8 mouse cellular contexts compared by ENCODE assay signal in the genomic region with DNA sequence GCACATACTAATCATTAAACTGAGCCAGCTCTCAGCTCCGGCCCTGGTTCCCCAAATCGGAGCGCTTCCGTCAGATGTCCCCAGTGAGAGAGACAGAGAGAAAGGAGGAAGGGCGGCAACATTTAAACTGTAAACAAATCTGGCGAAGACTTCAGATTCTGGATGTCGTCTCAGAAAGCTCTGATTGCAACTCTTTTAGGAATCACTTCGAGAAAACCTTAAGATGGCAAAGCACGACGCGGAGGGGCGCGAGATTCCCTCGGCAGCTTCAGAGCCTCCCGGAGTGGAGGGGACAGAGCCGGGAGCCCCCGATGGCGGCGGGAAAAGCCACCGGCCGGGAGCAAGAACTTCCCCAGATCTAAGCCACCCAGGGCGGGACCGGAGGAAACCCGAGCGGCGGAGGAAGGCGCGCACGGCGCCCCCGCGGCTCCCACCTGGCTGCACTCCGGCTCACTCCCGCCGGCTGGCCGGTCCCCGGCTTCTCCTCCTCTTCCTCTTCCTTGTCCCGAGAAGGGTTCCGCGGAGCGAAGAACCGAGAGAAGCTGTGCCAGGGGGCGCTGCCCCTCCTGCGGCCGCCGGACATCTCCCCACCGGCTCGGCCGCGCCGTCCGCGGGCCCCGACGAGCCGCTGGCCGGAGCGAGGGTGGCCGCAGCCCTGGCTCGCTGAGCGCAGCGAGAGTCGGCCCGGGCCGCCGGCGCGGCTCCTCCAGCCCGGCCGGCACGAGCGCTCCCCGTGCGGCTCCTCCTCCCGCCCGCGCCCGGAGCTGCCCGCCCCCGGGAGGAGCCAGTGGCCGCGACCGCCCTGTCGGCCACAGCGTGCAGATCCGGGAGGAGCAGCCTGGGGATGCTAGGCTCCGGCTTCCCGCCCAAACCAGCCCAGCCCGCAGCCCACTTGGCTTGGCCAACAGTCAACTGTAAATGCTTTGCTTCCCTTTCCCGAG. TPM values are rescaled to one million over a fixed set of nuclear protein-coding genes. Genes with fewer than 3 reads are reported as not detected.
DNase-seq lines count a peak whose midpoint lies in the region; ATAC-seq and TF ChIP-seq lines count a peak whose summit lies in the region.

TSS of gene Crybg3 (minus strand) at position 669 of the 941 bp plus-strand sequence.

- H3K4me3 ChIP-seq in ES-E14 (ENCODE audit: insufficient read depth in 1 of 2, low read depth in 1 of 2, low read length in 2 of 2, poor library complexity in 1 of 2, severe bottlenecking in 1 of 2), result peak within 1 kb of the TSS; percentile 70 to 94
- peak within 1 kb of the TSS; percentile 88 for H3K4me3 ChIP-seq in lung, embryonic 15.5 days
- H3K4me3 ChIP-seq in neural tube, embryonic 15.5 days (replicated peaks), result peak within 1 kb of the TSS; percentile 65

- peaks cover 0 to 3% of the 10 kb centered on the region in 2 experiments; a peak in 1 of 4 replicates for H3K4me1 ChIP-seq in ES-E14 (ENCODE audit: control insufficient read depth in 2 of 2, insufficient read depth in 2 of 2, low read length in 2 of 2, poor library complexity in 1 of 2)
- H3K4me1 ChIP-seq in lung, embryonic 15.5 days, result peaks cover 9% of the 10 kb centered on the region
- peaks cover 28% of the 10 kb centered on the region for H3K4me1 ChIP-seq in neural tube, embryonic 15.5 days

- peak; percentile 79 to 80 for ATAC-seq in hematopoietic stem cell, adult 5-6 weeks (replicated peaks in 1 of 2; ENCODE audit: insufficient read depth in 1 of 2, low FRiP score in 2 of 2, low TSS enrichment in 1 of 2, low read depth in 1 of 2, poor library complexity in 2 of 2, severe bottlenecking in 2 of 2)
- peak; percentile 98 for ATAC-seq in lung, embryonic 15.5 days (ENCODE audit: borderline replicate concordance, extremely low read depth, low FRiP score, low TSS enrichment)
- peak; percentile 84 for ATAC-seq in neural tube, embryonic 15.5 days (ENCODE audit: low FRiP score)

- under 1% methylated on average over 64 of the region's 90 CpGs for WGBS in lung, embryonic 15.5 days
- under 1% methylated on average over 83 of the region's 90 CpGs for WGBS in neural tube, embryonic 15.5 days

- in situ Hi-C loops in ES-E14 (cut with MboI; ENCODE audit: low sequenced_read_pairs in 2 of 2, unreplicated experiment in 2 of 2), result no loop called here

- no peaks in the 10 kb centered on the region for H3K9me3 ChIP-seq in ES-E14 (ENCODE audit: control insufficient read depth, insufficient read depth, low read depth, low read length)
- no peaks in the 10 kb centered on the region for H3K9me3 ChIP-seq in lung, embryonic 15.5 days
- H3K9me3 ChIP-seq in neural tube, embryonic 15.5 days (replicated peaks), result no peaks in the 10 kb centered on the region

- no peaks in the 10 kb centered on the region for H3K27me3 ChIP-seq in lung, embryonic 15.5 days
- H3K27me3 ChIP-seq in neural tube, embryonic 15.5 days (replicated peaks), result 0 out of 2 replicates have a peak, but pooled peaks cover 5% of the 10 kb centered on the region

- peak within 1 kb of the TSS; percentile 71 for H3K9ac ChIP-seq in ES-E14 (ENCODE audit: insufficient read depth, low read depth, low read length, poor library complexity, severe bottlenecking)
- peak within 1 kb of the TSS; percentile 88 for H3K9ac ChIP-seq in lung, embryonic 15.5 days
- peak within 1 kb of the TSS; percentile 66 for H3K9ac ChIP-seq in neural tube, embryonic 15.5 days (replicated peaks)

- no peaks in the 10 kb centered on the region for H3K36me3 ChIP-seq in ES-E14 (ENCODE audit: control insufficient read depth, insufficient read depth, low read length, poor library complexity, severe bottlenecking)
- H3K36me3 ChIP-seq in lung, embryonic 15.5 days, result no peaks in the 10 kb centered on the region
- no peaks in the 10 kb centered on the region for H3K36me3 ChIP-seq in neural tube, embryonic 15.5 days

- H3K4me2 ChIP-seq in lung, embryonic 15.5 days, result peak within 1 kb of the TSS; percentile 64
- H3K4me2 ChIP-seq in neural tube, embryonic 15.5 days, result peak within 1 kb of the TSS; percentile 88

- DNase-seq in ES-E14 (ENCODE audit: low read depth, low spot score), result no peak
- peak; percentile 59 to 79 for DNase-seq in cerebellum, adult 18-20 months
- DNase-seq in forelimb bud, embryonic 11.5 days (ENCODE audit: low read depth, low spot score), result peak; percentile 63
- peak; percentile 41 for DNase-seq in layer of hippocampus, adult 9-11 months
- peak; percentile 84 for DNase-seq in testis, postnatal 14 days (ENCODE audit: low spot score)

- H3K27ac ChIP-seq in ES-E14 (ENCODE audit: insufficient read depth, low read depth, low read length, poor library complexity, severe bottlenecking), result no peak within 1 kb of the TSS; the same call in 1 of the 2 replicates
- peak within 1 kb of the TSS; percentile 92 for H3K27ac ChIP-seq in lung, embryonic 15.5 days
- peak within 1 kb of the TSS; percentile 65 for H3K27ac ChIP-seq in neural tube, embryonic 15.5 days (replicated peaks)

TF ChIP-seq in ES-E14, 5 proteins besides CTCF, POLR2A, EP300 and RAD21:
- TF ChIP-seq ZC3H11A (IDR thresholded peaks at IDR 0.05; ENCODE audit: borderline replicate concordance, low read depth, low read length) (no peak; the same call in 1 of the 2 replicates), CHD2 (IDR thresholded peaks at IDR 0.05; ENCODE audit: low read depth, low read length) (no peak), MAFK (IDR thresholded peaks at IDR 0.05; ENCODE audit: insufficient read depth, low read depth, low read length) (no peak), HCFC1 (IDR thresholded peaks at IDR 0.05; ENCODE audit: borderline replicate concordance, insufficient read depth, low read length) (no peak)
TF ChIP-seq in ES-E14: peak in this region for 0.

RNA-seq across cellular contexts. Expression of gene Crybg3, which starts in this region (rescaled TPM):
- 10.2 and 12.1 TPM in 2 replicates for total RNA-seq in ES-E14 (2012; rRNA removed)
- 9.8 and 21.4 TPM in 2 replicates for total RNA-seq in hematopoietic stem cell, adult 5-6 weeks (2017)
- 5.4 and 6.0 TPM in 2 replicates for polyA plus RNA-seq in lung, embryonic 15.5 days (2015; fragmentation: Nextera tagmentation; extraction: Ambion mirVana)
- polyA plus RNA-seq in neural tube, embryonic 15.5 days (2015; fragmentation: Nextera tagmentation; extraction: Ambion mirVana), result 1.8 and 2.8 TPM in 2 replicates
